Mouse (Mus musculus): ENCODE measurements around the gene Asrgl1. TPM values are rescaled to one million over a fixed set of nuclear protein-coding genes. Genes with fewer than 3 reads are reported as not detected.
"Not testable (repeated sequence)": the region's sequence is repeated elsewhere in the genome, so short reads cannot be mapped to it uniquely, and the experiment has no call there.

Asrgl1 gene
- total RNA-seq, 2 experiments from 2014 or later = 20.0 to 29.3 TPM

DNA sequence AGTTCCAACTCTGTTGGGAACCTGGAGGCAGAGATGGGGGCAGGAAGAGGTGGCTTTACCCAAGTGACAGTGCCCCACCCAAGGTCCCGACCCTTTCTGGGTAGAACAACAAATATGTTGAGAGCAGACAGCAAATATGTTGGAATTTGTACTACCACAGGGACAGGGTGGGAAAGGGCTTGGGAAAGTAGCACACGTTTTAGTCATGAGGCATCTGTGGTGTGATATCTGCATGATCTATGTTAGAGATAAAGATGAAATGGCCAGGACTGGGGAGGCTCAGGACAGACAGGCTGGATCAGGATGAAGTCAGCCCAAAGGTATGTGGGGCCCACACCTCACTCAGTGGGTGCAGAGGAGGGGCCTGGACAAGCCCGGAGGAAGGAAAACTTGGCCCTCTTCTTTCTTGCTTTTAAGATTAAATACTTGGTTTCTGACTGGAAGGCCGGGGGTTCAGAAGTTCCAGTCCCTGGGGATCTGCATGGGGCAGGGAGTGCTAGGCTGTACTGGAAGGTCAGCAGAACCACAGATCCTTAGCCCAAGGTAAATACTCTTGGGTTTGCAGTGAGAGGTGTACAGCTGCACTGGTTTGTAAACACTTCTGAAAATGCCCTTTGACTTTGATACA, 28.6 kb downstream of the Asrgl1 start:
- intact Hi-C loops (cut with DNase I) = loop anchor here (10.0 kb wide), 1 partner anchor 382 kb away; the partner anchor contains the start of gene Slc3a2
- DNase-seq = no peak

DNA sequence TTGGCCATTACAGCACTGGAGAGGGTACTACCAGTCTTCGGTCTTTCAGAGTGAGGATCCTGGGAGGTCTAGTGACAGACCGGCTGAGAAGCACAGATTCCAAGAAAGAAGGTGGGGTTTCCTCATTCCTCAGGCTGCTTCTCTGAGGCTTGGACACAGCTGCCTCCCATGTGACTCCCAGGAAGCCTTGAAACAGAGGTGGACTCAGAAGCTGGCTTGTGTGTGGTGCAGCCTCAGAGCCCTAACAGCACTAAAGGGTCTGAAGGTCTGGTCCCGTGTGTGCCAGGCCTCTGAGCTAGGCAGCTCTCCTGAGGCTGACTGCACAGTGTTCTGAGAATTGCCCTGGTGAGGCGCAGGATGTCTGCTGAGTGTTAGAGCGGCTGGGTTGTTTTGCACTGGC, 29.3 kb downstream of the Asrgl1 start:
- intact Hi-C loops (cut with DNase I) = loop anchor here (10.0 kb wide), 1 partner anchor 381 kb away; the partner anchor contains the start of gene Slc3a2
- DNase-seq = peak; percentile 27 to 38

DNA sequence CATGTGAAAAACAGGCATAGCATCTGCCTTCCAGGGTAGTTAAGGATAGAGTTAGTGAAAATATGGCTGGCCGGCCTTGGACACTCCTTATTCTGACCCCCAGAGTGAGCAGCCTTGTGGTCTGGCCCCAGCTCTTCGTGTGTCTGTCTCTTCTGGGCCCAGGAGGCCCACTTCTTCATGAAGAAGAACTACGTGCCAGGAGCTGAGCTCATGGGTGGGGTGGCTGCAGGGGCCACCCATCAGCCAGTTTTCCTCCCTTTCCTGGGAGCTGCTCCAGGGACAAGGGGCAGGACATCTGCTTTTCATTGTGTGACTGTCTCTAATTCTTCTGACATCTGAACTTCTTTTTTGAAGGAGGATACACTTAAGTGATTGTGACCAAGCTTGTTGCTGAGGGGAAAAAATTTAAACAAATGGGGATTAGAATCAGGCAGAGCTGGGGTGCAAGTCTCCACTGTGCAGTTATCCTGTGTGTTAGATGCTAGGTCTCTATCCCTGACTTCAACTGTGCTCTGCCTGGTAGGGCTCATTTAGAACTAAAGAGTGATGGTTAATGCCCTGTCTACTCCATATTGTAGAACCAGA, 30.2 kb downstream of the Asrgl1 start:
- DNase-seq = peak; percentile 50 to 57
- intact Hi-C loops (cut with DNase I) = loop anchor here (10.0 kb wide), 1 partner anchor 380 kb away; the partner anchor contains the start of gene Slc3a2

DNA sequence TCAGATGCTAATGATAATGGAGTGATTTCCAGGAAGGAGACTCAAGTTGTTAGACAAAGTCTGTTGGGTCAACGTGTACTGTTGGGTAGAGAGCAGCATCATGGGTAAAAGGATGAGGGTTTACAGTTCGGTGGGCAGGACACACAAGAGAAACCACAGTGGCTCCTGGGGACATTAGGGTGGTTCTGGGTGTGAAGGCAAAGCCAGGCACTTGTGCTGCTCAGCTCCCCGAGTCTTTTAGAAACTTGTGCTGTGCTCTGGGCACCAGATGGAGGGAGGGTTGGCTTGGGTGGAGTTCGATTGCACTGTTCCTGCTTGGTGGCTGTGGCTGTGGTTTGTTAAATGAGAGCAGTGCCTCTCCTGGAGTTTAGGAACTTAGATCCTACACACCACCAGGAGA, 31.4 kb downstream of the Asrgl1 start:
- intact Hi-C loops (cut with DNase I) = loop anchor here (2.0 to 10.0 kb wide), 2 partner anchors 17 to 379 kb away; partner anchors contain the start of genes Scgb1a1 and Slc3a2
- no peak for DNase-seq

DNA sequence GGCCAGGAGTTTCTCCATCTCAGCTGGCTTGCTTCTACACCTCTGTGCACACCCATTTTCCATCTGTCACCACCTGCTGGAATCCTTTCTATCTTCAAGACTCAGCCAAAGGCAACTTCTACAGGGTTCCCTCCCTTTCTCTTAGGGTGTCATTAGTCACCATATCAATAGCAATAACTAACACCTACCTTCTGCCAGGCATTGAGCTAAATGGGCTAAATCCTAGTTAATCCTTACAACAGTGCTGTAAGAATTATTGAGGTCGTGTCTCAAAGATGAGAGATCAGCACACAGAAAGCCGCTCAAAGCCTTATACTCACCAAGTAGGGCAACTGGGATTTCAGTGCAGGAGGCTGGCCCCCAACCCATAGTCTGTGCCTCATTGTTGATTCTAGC, 34.4 kb downstream of the Asrgl1 start:
- no peak for DNase-seq
- intact Hi-C loops (cut with DNase I) = loop anchor here (10.0 kb wide), 1 partner anchor 376 kb away; the partner anchor contains the start of gene Slc3a2

DNA sequence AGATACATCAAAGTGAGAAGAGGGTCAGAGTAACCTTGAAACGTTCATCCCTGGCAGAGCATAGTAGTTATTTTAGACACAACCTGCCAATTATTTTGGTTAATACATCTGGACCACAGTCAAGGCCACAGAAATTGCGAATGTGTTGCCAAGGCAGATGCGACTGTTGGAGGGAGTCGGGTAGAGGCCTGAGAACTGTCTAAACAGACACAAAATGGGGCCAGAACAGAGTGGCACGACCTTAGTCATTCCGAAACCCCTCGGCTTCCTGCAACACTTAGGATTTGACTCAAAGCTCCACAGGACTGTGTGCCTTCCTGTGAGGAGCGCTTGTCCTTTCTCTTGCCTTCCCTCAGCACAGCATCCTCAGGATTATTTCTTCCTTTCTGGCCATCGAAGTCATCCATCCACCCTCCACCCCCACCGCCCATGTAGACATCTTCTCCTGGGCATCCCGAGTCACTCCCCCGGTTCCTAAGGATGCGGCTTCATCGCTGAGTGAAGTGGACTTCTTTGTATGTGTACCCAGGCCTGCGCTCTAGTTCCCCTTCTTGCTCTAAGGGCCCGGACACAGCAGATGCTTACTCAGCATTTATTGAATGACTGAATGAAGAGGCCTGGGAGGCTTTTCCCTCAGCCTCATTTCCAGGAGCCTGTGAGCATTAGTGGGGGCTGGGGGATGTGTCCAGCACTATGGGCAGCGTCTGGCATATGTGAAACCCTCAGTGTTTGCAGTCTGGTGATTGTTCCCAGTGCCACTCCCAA, 35.0 kb downstream of the Asrgl1 start:
- no peak for DNase-seq
- intact Hi-C loops (cut with DNase I) = loop anchor here (10.0 kb wide), 1 partner anchor 376 kb away; the partner anchor contains the start of gene Slc3a2

DNA sequence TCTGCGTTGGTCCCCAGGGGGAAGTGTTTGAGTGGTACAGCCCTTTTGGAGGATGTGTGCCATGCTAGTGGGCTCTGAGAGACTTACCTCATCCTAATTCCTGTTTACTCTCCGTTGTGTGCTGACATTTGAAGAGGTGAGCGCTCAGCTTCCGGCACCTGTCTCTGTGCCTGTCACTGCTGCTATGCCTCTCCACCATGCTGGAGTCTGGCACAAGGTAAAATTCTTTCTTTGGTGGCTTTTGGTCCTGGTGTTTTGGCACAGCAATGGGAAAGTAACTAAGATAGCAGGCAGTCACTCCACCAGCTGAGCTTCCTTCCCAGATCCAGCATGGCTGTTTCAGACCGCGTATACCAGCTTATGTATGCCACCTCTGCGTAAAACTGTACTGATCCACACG, 35.7 kb downstream of the Asrgl1 start:
- no peak for DNase-seq
- intact Hi-C loops (cut with DNase I) = loop anchor here (10.0 kb wide), 1 partner anchor 375 kb away; the partner anchor contains the start of gene Slc3a2

DNA sequence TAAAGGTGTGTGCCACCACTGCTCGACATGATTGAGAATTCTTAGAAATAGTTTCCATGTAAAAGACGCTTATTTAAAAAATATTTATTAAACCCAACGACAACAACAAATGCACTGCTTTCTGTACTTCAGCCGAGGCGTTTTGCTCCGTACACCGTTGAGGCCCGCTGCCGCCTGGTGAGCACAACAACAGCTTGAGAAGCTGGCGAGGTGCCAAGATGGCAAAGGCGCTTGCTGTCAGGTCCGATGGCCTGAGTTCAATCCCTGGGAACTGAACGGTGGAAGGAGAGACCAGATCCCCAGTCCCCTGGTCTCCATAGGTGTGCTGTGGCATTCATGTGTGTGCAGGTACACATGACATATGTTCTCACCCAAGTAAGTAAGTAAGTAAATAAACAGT, 38.0 kb downstream of the Asrgl1 start:
- intact Hi-C loops (cut with DNase I) = no loop called here
- no peak for DNase-seq

DNA sequence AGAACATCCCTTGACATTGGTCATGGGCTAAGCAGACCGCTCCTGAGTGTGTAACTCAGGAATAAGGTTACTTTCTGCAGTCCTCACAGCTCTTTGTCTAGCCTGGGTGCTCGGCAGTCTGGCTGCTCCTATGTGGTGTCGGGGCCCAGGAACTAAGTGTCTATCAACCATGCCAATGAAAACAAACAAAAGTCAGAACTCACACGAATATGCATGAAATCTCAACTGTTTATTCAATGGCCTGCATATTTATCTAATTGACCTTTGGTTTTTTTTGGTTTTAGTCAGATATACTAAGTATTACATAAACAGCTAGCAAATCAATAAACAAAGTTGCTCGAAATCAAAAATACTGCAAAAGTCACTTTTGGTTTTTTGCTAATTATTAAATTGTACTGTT, 40.3 kb downstream of the Asrgl1 start:
- intact Hi-C loops (cut with DNase I) = no loop called here

DNA sequence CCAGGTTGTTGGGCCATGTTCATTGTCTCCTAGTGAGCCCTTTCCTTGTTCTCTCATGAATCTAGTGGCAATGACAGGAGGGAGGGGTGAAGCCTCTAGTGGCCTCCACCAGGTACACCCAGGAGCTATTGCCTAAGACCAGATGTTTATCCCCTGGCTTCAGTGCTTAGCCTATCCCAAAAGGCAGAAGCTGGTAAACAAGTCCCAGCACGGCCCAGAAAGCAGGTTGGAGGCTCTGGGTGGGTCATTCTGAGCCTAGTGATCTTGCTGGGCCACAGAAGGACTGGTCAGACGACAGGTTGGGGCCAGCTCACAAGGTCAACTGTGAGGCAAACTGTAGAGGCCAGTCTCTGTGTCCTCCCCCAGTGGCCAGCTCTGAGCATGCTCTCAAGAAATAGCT, 44.7 kb downstream of the Asrgl1 start:
- intact Hi-C loops (cut with DNase I) = no loop called here
- DNase-seq = no peak

More for the DNA sequence above, 40.3 kb downstream of the Asrgl1 start:
- no peak for DNase-seq

DNA sequence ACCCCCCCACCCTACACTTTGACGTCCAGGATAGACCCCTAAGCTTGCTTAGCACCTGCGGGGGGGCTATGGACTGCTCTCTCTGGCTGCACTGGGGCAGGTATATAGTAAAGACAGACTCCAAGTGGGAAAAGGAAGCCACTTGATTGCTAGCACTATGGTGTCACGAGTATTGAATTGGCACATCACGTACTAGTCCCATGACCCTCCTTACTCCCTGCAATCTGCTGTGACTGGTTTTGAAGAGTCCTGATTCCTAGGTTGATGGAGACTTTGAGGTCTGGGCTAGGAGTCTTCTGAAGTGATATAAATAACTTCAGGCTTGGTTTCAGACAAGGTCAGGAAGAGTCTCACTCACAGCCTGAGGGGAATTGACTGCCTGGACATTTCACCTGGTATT, 45.2 kb downstream of the Asrgl1 start:
- intact Hi-C loops (cut with DNase I) = no loop called here
- DNase-seq = no peak

DNA sequence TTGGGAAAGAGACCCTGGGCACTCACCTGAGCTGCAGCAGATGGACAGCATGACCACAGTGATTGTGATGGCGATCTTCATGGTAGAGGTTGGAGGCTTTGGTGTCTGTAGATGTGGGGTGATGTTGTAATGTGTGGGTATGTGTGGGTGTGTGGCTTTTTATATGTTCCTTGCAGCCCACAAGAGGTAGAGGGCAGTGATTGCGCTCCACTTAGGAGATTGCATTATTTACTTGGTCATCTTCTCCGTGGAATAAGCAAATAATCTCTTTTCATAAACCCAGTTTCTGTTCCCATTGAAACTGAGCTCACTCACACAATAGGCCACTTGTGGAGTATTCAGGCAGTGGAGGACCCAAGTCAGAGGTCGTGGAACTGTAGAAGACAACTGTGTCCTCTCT, 47.6 kb downstream of the Asrgl1 start, which contains the start of gene Scgb1a1:
TSS of gene Scgb1a1 (minus strand) at position 138 of the 400 bp plus-strand sequence.
- DNase-seq = no peak
- intact Hi-C loops (cut with DNase I) = loop anchor here (2.0 kb wide), 1 partner anchor 15 kb away; no protein-coding TSS in a partner anchor

DNA sequence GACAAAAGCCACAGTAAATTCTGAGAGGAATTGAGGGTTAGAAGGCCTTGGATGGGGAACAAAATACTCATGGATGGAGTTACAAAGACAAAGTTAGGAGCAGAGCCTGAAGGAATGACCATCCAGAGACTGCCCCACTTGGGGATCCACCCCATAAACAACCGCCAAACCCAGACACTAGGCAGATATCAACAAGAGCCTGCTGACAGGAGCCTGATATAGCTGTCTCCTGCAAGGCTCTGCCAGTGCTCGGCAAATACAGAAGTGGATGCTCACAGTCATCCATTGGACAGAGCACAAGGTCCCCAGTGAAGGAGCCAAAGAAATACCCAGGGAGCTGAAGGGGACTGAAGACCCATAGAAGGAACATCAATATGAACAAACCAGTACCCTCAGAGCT, 51.5 kb downstream of the Asrgl1 start:
- intact Hi-C loops (cut with DNase I) = loop anchor here (1.0 kb wide), 1 partner anchor 108 kb away; no protein-coding TSS in a partner anchor
- not testable (repeated sequence) for DNase-seq

DNA sequence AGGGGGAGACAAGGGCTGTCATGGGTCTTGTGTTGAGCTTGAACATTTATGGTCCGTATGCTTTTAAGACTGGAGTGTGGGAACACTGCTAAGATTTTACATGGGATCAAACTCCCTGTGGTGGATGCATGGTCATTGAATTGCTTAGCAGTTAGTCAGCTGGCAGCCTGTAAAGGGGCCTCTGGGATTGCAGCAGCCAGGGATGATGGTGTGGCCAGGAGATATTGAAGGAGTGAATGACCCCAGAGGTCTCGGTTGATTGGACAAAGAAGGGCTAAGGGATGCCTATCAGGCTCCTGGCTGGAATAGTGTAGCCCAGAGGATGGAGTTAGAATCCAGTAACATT, 52.5 kb downstream of the Asrgl1 start:
- intact Hi-C loops (cut with DNase I) = loop anchor here (1.0 kb wide), 1 partner anchor 107 kb away; no protein-coding TSS in a partner anchor
- DNase-seq = no peak

DNA sequence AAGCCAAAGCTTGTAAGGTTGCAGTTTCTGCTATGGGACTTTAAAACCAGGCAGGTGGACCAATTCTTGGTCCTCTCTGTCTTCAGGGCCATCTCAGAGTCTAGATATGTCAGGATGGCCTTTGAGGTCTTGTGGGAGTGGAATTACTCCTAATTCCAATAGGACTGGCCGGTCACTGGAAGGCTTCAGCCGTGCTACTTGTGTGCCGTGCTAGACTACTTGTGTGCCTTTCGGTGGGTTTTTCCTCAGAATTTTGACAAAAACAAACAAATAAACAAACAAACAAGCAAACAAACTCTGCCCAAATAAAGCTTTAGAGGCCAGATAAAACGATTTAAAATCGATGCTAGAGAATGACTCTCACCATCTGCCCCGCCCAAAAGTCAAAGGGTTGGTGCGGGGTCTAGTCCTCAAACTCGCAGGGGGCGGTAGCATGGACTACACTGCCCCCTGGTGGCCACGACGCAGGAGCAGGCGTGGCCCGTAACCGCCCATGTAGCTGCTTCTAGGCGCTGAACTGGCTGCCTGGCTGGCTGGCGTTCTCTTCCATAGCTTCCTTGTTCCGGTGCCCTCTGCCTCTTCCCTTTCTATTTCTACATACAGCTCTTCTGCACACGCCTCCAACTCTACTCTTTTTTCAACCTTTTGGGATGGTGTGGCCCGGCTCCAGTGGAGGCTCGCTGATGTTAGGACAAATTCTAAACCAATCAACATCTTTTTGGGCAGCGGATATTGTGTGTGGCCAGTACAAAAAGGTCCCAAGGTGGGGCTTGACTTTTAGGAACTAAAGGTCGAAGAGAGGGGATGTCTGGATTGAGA, 53.0 kb downstream of the Asrgl1 start:
- peak; percentile 89 to 93 for DNase-seq
- intact Hi-C loops (cut with DNase I) = loop anchor here (1.0 kb wide), 2 partner anchors 90 to 106 kb away; no protein-coding TSS in a partner anchor

DNA sequence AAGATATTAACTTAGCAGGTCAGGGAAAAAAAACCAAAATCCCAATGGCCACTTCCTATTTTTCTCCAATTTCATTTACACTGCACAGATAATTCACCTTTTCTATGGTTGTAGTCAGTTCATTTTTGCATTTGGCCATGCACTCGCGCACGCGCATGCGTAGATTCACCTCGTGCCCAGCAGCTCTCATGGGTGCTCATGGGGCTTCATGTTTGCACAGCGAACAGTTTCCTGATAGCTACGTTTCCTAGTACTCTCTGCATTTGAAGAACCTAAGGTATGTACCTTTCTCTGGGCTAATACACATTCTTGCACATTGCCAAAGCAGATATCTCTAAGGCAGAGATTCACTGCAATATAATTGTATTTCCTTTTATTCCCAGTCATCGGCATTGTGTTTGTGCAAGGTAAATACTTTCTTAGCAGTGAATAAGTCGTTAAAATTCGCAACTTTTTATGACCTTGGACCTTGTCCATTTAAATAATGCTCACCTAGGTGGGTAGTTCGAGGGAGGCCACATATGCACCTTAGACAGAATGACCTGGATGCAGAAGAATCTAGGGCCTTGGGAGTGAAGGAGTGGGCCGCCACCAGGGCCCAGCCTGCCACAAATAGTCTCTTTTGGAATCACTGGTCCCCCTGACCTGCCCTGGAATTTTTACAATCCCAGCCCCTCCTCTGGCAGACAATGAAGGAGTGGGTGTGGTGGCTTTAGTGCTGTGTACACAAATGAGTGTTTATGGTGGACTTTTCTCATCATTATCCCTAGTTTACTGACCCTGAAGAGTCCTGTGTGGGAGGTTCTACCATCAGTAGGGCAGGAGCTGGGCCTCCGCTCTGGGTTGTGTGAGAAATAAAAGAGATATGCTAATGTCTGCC, 53.9 kb downstream of the Asrgl1 start:
- intact Hi-C loops (cut with DNase I) = loop anchor here (1.0 kb wide), 1 partner anchor 89 kb away; no protein-coding TSS in a partner anchor
- no peak for DNase-seq

DNA sequence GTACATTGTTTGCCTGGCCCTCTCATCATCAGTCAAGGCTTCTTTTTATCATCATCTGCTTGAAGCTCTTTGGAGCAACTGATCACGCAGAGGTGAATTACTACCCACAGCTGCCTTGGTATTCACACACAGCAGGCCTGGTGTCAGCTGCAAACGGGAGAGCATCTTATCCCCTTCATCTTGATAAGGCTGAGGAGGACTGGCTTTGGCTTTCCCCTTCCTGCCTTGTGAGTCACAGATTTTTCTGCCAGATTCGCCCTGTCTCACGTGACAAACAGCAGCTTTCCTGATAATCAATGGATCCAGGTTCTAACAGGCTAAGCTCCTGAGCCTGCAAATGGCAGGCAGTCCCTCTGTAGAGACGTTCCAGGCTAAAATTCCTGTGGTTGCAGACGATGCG, 55.5 kb downstream of the Asrgl1 start:
- no peak for DNase-seq
- intact Hi-C loops (cut with DNase I) = no loop called here

DNA sequence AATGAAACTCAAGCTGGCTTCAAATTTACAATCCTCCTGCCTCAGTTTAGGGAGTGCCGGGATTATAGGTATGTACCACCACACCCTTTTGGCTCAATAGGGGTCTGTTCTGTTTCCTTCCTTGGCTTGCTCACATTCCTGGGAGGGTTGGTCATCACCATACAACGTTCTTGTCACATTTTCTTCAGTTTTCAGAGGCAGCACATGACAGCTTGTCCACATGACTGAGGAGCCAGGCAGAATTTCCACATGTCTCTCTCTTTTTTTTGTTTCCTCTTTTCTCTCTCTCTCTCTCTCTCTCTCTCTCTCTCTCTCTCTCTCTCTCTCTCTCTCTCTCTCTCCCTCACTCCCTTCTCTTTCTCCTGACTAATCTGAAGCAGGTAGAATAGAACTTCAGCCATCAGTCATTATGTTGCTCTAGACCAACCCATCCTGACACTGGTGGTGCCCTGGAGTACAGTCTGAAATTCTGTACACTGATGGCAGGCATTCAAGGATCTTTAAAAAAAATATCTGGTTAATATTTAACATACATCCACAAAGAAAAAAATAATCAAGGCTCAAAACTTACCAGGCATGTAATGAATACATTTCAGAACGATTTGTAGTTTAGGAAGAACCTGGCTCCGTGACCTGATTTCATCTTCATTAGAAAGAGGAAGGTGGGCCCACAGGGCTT, 58.3 kb downstream of the Asrgl1 start:
- no peak for DNase-seq
- intact Hi-C loops (cut with DNase I) = no loop called here
